Mouse (Mus musculus) bone marrow macrophage, adult 2 months (primary cell): ENCODE results near the gene Syt7.

Experiments
- CTCF ChIP-seq: IDR thresholded peaks from 2 replicates; pipeline ENCODE4 v1.5.1; 2012; ENCODE audit warnings: low read depth, mild to moderate bottlenecking, low read length, moderate library complexity
- POLR2A ChIP-seq: IDR thresholded peaks from 2 replicates; pipeline ENCODE4 v1.6.1; 2012; ENCODE audit warnings: mild to moderate bottlenecking, low read depth, low read length, borderline replicate concordance

DNA sequence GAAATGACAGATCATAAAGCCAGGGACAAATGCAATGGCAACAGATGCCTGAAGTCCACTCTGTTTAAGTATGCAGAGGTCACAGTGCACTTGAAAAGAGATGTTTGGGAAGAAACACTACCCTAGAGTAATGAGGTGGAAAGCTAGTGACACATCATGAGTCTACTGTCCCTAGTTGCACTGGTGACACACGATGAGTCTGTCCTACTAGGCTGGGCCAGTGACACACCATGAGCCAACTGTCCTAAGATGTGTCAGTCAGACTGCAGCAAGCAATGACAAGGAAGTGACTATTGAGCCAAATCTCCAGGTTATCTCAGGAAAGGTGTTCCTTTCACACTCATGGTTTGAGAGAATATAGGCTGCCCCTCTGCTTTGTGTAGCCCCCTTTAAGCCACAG is 106.8 kb downstream of the Syt7 start:
- TF ChIP-seq POLR2A = no peak
- no peak for TF ChIP-seq CTCF
